Comparison of ENCODE assay signal across 31 mouse cellular contexts in genomic region chr8:26452976-26453573, GRCm38 (mm10).
DNase-seq lines count a peak whose midpoint lies in the region; ATAC-seq lines count a peak whose summit lies in the region.
"Had no signal": no experiment of that assay in that cellular context is flagged by ENCODE, and none has a peak within 500 bp of the region (broad histone marks: within the 10 kb centered on the region; RNA-seq: fewer than 3 reads in every experiment).

No protein-coding gene starts in this region.

- no peak for DNase-seq in kidney, postnatal 10 days
- no peak for DNase-seq in embryonic facial prominence, embryonic 10.5 days (ENCODE audit: low spot score)
- no peak for DNase-seq in midbrain, embryonic 14.5 days
- DNase-seq in thymus, postnatal 10 days (ENCODE audit: low spot score in 2 of 2): no peak
- DNase-seq in embryo, embryonic 11 days: no peak
- DNase-seq: adrenal gland, postnatal 36 days; cerebellum, adult 18-20 months; cerebellum, postnatal 14 days; gastrocnemius, adult 2 months; gastrocnemius, postnatal 36 days; heart, adult 18-20 months; heart, postnatal 36 days; kidney, adult 18-20 months; layer of hippocampus, adult 9-11 months; liver, embryonic 13.5 days; lung, adult 18-20 months; lung, postnatal 4 days; right cerebral cortex, postnatal 25 days; thymus, postnatal 25 days had no signal

- H3K36me3 ChIP-seq in kidney, embryonic 14.5 days (ENCODE audit: control insufficient read depth, insufficient read depth, low read length): no peaks in the 10 kb centered on the region
- no peaks in the 10 kb centered on the region for H3K36me3 ChIP-seq in embryonic facial prominence, embryonic 10.5 days (replicated peaks)
- H3K36me3 ChIP-seq in midbrain, embryonic 14.5 days (ENCODE audit: control insufficient read depth, insufficient read depth, low read length): no peaks in the 10 kb centered on the region
- no peaks in the 10 kb centered on the region for H3K36me3 ChIP-seq in neural tube, embryonic 14.5 days (ENCODE audit: control insufficient read depth, insufficient read depth, low read length)
- H3K36me3 ChIP-seq: limb, embryonic 10.5 days; limb, embryonic 15.5 days; liver, embryonic 13.5 days; stomach, embryonic 15.5 days had no signal

- no peak overlapping the region for H3K27ac ChIP-seq in kidney, embryonic 14.5 days (ENCODE audit: low read depth, low read length)
- H3K27ac ChIP-seq in embryonic facial prominence, embryonic 10.5 days (replicated peaks): peak overlapping the region; percentile 85
- H3K27ac ChIP-seq in midbrain, embryonic 14.5 days (replicated peaks; ENCODE audit: low read depth, low read length): 0 out of 2 replicates have a peak overlapping the region, but pooled peaks have one; percentile 26
- H3K27ac ChIP-seq in neural tube, embryonic 14.5 days (ENCODE audit: low read depth, low read length): peak overlapping the region; percentile 18; the same call in 1 of the 2 replicates
- H3K27ac ChIP-seq: gastrocnemius, adult 2 months; hindbrain, embryonic 14.5 days; kidney, postnatal 0 days; limb, embryonic 10.5 days; limb, embryonic 15.5 days; liver, embryonic 13.5 days; stomach, embryonic 15.5 days had no signal

- no peak overlapping the region for H3K9ac ChIP-seq in kidney, embryonic 14.5 days (ENCODE audit: low read depth, low read length)
- H3K9ac ChIP-seq in midbrain, embryonic 14.5 days (replicated peaks; ENCODE audit: low read length): no peak overlapping the region
- no peak overlapping the region for H3K9ac ChIP-seq in neural tube, embryonic 14.5 days (replicated peaks; ENCODE audit: low read depth, low read length)
- H3K9ac ChIP-seq: hindbrain, embryonic 14.5 days; limb, embryonic 15.5 days; liver, embryonic 13.5 days; stomach, embryonic 15.5 days had no signal

- no peaks in the 10 kb centered on the region for H3K9me3 ChIP-seq in kidney, embryonic 14.5 days (ENCODE audit: control insufficient read depth, low read length)
- H3K9me3 ChIP-seq in embryonic facial prominence, embryonic 10.5 days: no peaks in the 10 kb centered on the region
- no peaks in the 10 kb centered on the region for H3K9me3 ChIP-seq in midbrain, embryonic 14.5 days (ENCODE audit: control insufficient read depth, low read length)
- no peaks in the 10 kb centered on the region for H3K9me3 ChIP-seq in neural tube, embryonic 14.5 days (ENCODE audit: control insufficient read depth, low read length)
- H3K9me3 ChIP-seq: limb, embryonic 10.5 days; limb, embryonic 15.5 days; liver, embryonic 13.5 days; stomach, embryonic 15.5 days had no signal

- no peaks in the 10 kb centered on the region for H3K27me3 ChIP-seq in kidney, embryonic 14.5 days (ENCODE audit: control insufficient read depth, insufficient read depth, low read length)
- H3K27me3 ChIP-seq in embryonic facial prominence, embryonic 10.5 days (replicated peaks; ENCODE audit: low read depth, poor library complexity, severe bottlenecking): peaks cover 7% of the 10 kb centered on the region; the same call in 1 of the 2 replicates
- no peaks in the 10 kb centered on the region for H3K27me3 ChIP-seq in midbrain, embryonic 14.5 days (ENCODE audit: control insufficient read depth, insufficient read depth, low read length)
- H3K27me3 ChIP-seq in neural tube, embryonic 14.5 days (ENCODE audit: control insufficient read depth, insufficient read depth, low read length): no peaks in the 10 kb centered on the region
- H3K27me3 ChIP-seq: limb, embryonic 15.5 days; liver, embryonic 13.5 days; megakaryocyte, embryonic 14.5 days; stomach, embryonic 15.5 days had no signal

- 33% methylated on average over 5 of the region's 5 CpGs for WGBS in kidney, embryonic 14.5 days
- whole genome bisulfite sequencing in embryonic facial prominence, embryonic 10.5 days: 65% methylated on average over 5 of the region's 5 CpGs
- WGBS in midbrain, embryonic 14.5 days: 57% methylated on average over 5 of the region's 5 CpGs
- 35% methylated on average over 5 of the region's 5 CpGs for WGBS in neural tube, embryonic 14.5 days

- no peak overlapping the region for H3K4me3 ChIP-seq in kidney, embryonic 14.5 days (ENCODE audit: low read length)
- H3K4me3 ChIP-seq in embryonic facial prominence, embryonic 10.5 days: no peak overlapping the region
- no peak overlapping the region for H3K4me3 ChIP-seq in midbrain, embryonic 14.5 days (replicated peaks; ENCODE audit: low read depth, low read length)
- H3K4me3 ChIP-seq in neural tube, embryonic 14.5 days (ENCODE audit: low read depth, low read length): no peak overlapping the region
- H3K4me3 ChIP-seq: gastrocnemius, adult 2 months; limb, embryonic 10.5 days; limb, embryonic 15.5 days; liver, embryonic 13.5 days; megakaryocyte, embryonic 14.5 days; stomach, embryonic 15.5 days had no signal

- peaks cover 6% of the 10 kb centered on the region for H3K4me1 ChIP-seq in kidney, embryonic 14.5 days (ENCODE audit: control insufficient read depth, insufficient read depth, low read length)
- H3K4me1 ChIP-seq in embryonic facial prominence, embryonic 10.5 days: peaks cover 38% of the 10 kb centered on the region
- H3K4me1 ChIP-seq in midbrain, embryonic 14.5 days (ENCODE audit: control insufficient read depth, insufficient read depth, low read length): no peaks in the 10 kb centered on the region
- no peaks in the 10 kb centered on the region for H3K4me1 ChIP-seq in neural tube, embryonic 14.5 days (ENCODE audit: control insufficient read depth, insufficient read depth, low read length)
- H3K4me1 ChIP-seq: liver, embryonic 13.5 days; megakaryocyte, embryonic 14.5 days had no signal

- 0 out of 2 replicates have a peak, but pooled peaks have one; percentile 52 for ATAC-seq in kidney, embryonic 14.5 days (ENCODE audit: low FRiP score, low TSS enrichment)
- ATAC-seq in midbrain, embryonic 14.5 days (ENCODE audit: low FRiP score, low TSS enrichment): no peak
- ATAC-seq in neural tube, embryonic 14.5 days (ENCODE audit: low read depth): peak; percentile 56; the same call in 1 of the 2 replicates
- ATAC-seq: CD4-positive, CD25-positive, alpha-beta regulatory T cell, adult 4 months; forebrain, embryonic 16.5 days; lung, postnatal 0 days had no signal

- H3K4me2 ChIP-seq in kidney, embryonic 14.5 days (replicated peaks; ENCODE audit: low read depth, low read length): no peak overlapping the region
- no peak overlapping the region for H3K4me2 ChIP-seq in midbrain, embryonic 14.5 days (ENCODE audit: low read length)
- no peak overlapping the region for H3K4me2 ChIP-seq in neural tube, embryonic 14.5 days (ENCODE audit: low read depth, low read length)
- H3K4me2 ChIP-seq: heart, embryonic 11.5 days; hindbrain, embryonic 14.5 days; limb, embryonic 15.5 days; liver, embryonic 13.5 days; stomach, embryonic 15.5 days had no signal
